Mouse (Mus musculus): Measurements from ENCODE around the gene Crispld2.

- TF ChIP-seq POLR2A (IDR thresholded peaks at IDR 0.05; ENCODE audit: low read depth, low read length) (no peak), CTCF (conservative IDR thresholded peaks at IDR 0.05; ENCODE audit: insufficient read depth, insufficient read length, low read depth, low read length) (no peak)
Measured at GRCm38 (mm10) chr8:120036111-120036510, 43.9 kb downstream of the Crispld2 start.

All from kidney, adult 2 months (tissue).